Mouse (Mus musculus) adrenal gland, adult 18-20 months (tissue): ENCODE measurements around the gene Synj1. TPM values are rescaled to one million over a fixed set of nuclear protein-coding genes. Genes with fewer than 3 reads are reported as not detected.

ENCODE experiments used
- DNase-seq, 2 experiments: peaks; one replicate each; pipeline ENCODE4 v3.0.0; 2021 to 2022; ENCODE audit warnings: low spot score in 2 of 2
- total RNA-seq, 2 experiments: library from RNA; stranded (reverse); gene quantifications; 1 replicate in 1 of 2; 2 replicates in 1 of 2; pipeline ENCODE4 v1.2.3; 2021

Synj1 gene
- total RNA-seq, 2 experiments from 2014 or later, result 52.2 to 58.5 TPM

- no peak for DNase-seq
Measured at GRCm38 (mm10) chr16:91011847-91012246, 739 bp upstream of the Synj1 start.

- no peak for DNase-seq
Measured at GRCm38 (mm10) chr16:91010581-91011020, 507 bp downstream of the Synj1 start.

- DNase-seq, result no peak
Measured at GRCm38 (mm10) chr16:91009942-91010529, 1.1 kb downstream of the Synj1 start.

GRCm38 (mm10) chr16:91004915-91005538 lies 6.1 kb downstream of the Synj1 start:
- no peak for DNase-seq

GRCm38 (mm10) chr16:91001098-91001497 lies 10.0 kb downstream of the Synj1 start:
- no peak for DNase-seq

GRCm38 (mm10) chr16:90999827-91000226 lies 11.3 kb downstream of the Synj1 start:
- DNase-seq, result no peak

GRCm38 (mm10) chr16:90997822-90998221 lies 13.3 kb downstream of the Synj1 start:
- DNase-seq, result no peak

GRCm38 (mm10) chr16:90996327-90997243 lies 14.5 kb downstream of the Synj1 start:
- no peak for DNase-seq

GRCm38 (mm10) chr16:90995498-90995897 lies 15.6 kb downstream of the Synj1 start:
- DNase-seq, result no peak

GRCm38 (mm10) chr16:90995023-90995422 lies 16.1 kb downstream of the Synj1 start:
- no peak for DNase-seq

- DNase-seq, result no peak
Measured at GRCm38 (mm10) chr16:90989162-90989561, 21.9 kb downstream of the Synj1 start.

- DNase-seq, result no peak
Measured at GRCm38 (mm10) chr16:90988665-90989064, 22.4 kb downstream of the Synj1 start.

GRCm38 (mm10) chr16:90988039-90988438 lies 23.1 kb downstream of the Synj1 start:
- no peak for DNase-seq

GRCm38 (mm10) chr16:90971004-90971403 lies 40.1 kb downstream of the Synj1 start:
- DNase-seq, result no peak

- no peak for DNase-seq
Measured at GRCm38 (mm10) chr16:90966241-90966640, 44.9 kb downstream of the Synj1 start.

GRCm38 (mm10) chr16:90964302-90964701 lies 46.8 kb downstream of the Synj1 start:
- no peak for DNase-seq

- no peak for DNase-seq
Measured at GRCm38 (mm10) chr16:90963866-90964265, 47.2 kb downstream of the Synj1 start.

- DNase-seq, result no peak
Measured at GRCm38 (mm10) chr16:90963231-90963630, 47.9 kb downstream of the Synj1 start.

GRCm38 (mm10) chr16:90958301-90959085 lies 52.6 kb downstream of the Synj1 start:
- no peak for DNase-seq

- no peak for DNase-seq
Measured at GRCm38 (mm10) chr16:90955494-90955893, 55.6 kb downstream of the Synj1 start.

GRCm38 (mm10) chr16:90953770-90954169 lies 57.3 kb downstream of the Synj1 start:
- DNase-seq, result no peak
